Mouse (Mus musculus): Measurements from ENCODE around the gene Ect2.

GRCm38 (mm10) chr3:27064886-27065285 lies 88.8 kb downstream of the Ect2 start:
- TF ChIP-seq CTCF (IDR thresholded peaks at IDR 0.05; ENCODE audit: low read depth): no peak
- no peak for TF ChIP-seq EP300 (optimal IDR thresholded peaks at IDR 0.05)
